Mouse (Mus musculus) mature B cell (primary cell): ENCODE measurements around the gene Ammecr1.

Source experiments
- in situ Hi-C: fragments of 300-500 bp; cut with MboI; formaldehyde crosslinking; loops from 2 replicates; pipeline ENCODE4 v1.14.3; 2019

The Ammecr1 gene

DNA sequence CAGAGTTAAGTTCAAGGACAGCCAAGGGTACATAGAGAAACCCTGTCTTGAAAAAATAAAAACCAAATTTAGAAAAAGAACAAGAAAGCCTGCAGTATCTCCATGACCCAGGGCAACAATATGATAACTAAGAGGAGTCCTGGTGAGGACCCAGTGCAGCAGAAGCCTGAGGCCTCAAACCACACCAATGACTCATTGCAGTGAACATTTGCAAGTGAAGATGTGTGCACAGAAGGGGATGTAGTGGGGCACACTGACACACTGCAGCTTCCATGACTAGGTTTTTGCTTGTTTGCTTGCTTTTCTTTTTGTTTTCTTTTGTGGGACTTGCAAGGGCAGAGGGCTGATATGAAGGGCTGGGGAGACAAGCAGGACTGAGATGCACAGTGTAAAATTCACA lies 52.3 kb downstream of the Ammecr1 start:
- in situ Hi-C loops = no loop called here

DNA sequence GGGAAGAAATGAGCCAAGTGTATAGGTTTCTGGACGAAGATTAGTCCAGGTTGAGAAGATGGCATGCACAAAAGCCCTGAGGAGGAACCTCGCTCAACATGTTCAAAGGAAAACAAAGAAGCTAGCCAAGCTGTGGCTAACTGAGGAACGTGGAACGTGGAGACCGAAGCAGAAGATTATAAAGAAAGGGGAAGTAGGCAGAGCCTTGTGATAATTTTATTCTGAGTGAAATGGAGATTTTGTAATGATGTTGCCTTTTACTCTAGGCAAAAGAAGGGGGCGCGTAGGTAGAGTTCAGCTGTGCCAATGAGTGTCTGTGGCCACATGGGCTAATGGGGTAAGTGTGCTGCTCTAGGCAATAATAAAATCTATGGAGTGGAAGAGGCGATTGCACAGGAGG lies 62.7 kb downstream of the Ammecr1 start:
- in situ Hi-C loops = no loop called here

DNA sequence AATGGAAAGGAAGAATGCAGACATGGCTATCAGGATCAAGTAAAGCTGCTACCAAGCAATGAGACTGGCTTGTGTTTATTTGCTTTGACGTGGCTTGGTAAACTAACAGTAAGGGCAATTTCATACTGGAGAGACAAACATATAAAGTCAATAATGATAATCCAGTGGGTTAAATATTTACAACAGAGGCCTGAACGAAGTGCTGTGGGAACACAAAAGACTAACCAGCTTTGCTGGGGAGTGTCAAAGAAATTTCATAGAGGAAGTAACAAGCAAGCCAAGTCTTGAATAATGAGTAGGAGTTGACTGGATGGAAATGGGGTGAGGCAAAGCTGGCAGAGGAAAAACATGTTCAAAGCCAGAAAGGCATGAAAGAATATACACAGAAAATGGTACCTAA lies 63.9 kb downstream of the Ammecr1 start:
- in situ Hi-C loops = no loop called here

DNA sequence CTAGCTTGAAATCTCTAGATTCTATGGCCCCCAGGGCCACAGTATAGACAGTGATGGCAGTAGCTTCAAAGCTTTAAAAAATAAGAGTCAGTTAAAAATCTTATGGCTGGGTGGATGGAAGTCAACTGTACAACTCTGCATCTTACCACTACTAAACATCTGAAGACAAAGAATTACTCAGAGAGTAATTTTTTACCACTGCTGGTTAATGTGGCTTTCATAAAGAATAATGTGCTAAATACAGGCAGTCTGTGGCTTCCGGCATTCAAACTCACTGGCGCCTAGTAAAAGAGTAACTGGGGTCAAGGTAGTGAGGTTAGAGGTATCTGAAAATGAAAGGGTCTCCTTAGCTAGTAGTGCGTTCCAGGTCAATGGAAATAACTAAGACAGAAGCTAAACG lies 64.6 kb downstream of the Ammecr1 start:
- in situ Hi-C loops = no loop called here

DNA sequence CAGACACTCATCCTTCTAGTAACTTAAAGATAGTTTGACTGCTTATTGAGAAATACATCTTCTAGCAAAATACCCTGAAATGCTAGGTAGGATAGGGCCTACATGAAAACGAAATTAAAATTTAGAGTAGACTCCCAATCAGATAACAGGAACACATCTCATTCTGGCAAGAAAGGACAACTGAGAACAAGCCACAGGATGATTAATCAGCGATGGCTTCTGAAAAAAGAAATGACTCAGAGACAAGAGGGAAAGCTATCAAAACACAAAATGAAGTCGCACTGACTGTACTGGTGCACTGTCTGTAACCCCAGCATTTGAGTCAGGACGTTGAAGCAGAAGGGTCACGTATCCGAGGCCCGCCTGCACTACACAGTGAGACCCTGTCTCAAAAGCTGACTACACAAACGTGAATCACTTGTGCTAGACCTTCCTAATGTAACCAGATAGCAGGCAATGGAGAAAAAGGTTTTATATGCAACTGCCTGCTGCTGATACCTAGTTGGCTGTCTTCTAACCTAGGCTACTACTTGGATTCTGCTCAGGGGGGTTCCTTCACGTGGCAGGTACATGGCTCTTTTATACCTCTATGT lies 68.1 kb downstream of the Ammecr1 start:
- in situ Hi-C loops = no loop called here

DNA sequence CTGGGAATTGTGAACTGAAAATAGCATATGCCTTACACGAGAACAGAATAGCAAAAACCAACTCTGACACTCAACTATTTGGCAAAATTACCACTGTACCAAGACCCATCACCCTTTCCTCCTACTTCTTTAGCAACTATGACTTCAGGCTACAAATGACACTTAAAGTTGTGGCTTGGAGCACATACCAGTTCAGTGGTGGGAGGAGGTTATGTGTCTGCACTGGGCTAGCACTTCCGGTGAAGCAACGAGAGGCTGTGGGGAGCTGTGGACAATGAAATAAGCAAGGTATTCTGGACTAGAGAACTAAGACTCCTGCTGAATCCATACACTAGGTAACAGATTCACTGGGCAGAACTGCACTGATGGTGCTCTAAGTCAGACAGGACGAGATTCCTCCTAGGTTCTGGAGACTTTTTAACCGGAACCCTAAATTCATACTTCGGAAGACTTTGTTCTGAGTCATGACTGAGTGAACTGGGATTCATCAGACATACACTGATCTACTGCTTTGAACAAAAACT lies 69.0 kb downstream of the Ammecr1 start:
- in situ Hi-C loops = no loop called here

GRCm38 (mm10) chrX:142895316-142895715 lies 71.2 kb downstream of the Ammecr1 start:
- in situ Hi-C loops = no loop called here

GRCm38 (mm10) chrX:142885962-142886361 lies 80.6 kb downstream of the Ammecr1 start:
- in situ Hi-C loops = no loop called here

- in situ Hi-C loops = no loop called here
These were observed 82.9 kb downstream of the Ammecr1 start for GRCm38 (mm10) chrX:142883593-142883992.

GRCm38 (mm10) chrX:142882255-142882654 lies 84.3 kb downstream of the Ammecr1 start:
- in situ Hi-C loops = no loop called here

DNA sequence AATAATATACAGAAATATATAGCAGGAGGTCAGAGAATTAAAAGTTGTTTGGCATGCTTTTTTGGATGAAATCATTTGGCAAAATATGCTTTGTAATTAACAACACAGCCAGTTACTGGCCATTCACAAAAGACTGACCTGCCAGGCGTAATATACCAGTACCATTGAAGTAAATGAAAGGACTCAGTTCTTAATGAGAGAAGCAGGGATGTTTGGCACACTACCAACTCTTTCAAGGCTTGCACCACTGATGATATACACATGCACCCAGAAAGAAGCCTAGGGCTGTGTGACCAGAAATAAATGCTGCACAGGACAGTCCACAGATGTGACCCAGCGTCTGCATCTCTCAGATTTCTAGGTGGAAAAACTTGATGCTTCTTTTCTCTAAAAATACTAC lies 96.7 kb downstream of the Ammecr1 start:
- in situ Hi-C loops = no loop called here

DNA sequence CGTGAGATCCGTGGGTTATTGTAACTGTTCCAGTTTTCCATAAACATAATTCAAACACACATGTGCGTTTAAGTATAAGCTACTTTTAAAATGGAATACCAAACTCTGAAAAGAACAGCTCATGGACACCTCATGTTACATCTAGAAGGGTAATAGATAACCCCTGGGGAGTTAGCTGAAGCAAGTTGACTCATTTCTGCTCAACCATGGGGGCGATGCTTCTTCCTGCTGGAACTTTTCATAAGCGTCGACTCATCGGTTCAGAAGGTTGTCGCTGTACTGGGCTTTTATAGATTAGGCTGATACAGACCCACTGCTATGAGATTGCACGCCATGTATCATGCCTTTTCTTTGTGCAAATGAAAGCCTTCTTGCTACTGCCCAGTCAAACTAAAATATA lies 118.5 kb downstream of the Ammecr1 start:
- in situ Hi-C loops = no loop called here

DNA sequence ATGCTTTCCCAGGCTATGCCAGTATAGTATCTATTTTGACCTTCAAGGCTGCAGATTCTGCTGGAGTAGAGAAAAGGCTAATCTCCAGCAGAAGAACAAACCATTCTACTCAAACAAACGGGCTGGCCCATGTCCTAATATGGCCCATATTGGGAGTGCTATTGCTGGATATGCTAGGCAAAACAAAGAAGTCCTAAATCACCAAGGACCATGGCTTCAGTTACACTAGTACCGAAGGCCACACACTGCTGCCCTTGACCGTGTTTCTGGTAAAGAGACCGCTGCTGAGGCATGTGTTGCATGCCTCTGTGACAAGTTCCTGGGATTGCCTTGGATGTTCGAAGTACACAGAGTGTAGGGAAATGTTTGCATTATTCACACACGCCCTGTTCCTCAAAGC lies 120.3 kb downstream of the Ammecr1 start:
- in situ Hi-C loops = no loop called here

- in situ Hi-C loops = no loop called here
These were observed 124.6 kb downstream of the Ammecr1 start for GRCm38 (mm10) chrX:142841916-142842315.

GRCm38 (mm10) chrX:142839411-142839810 lies 127.1 kb downstream of the Ammecr1 start:
- in situ Hi-C loops = no loop called here

- in situ Hi-C loops = no loop called here
These were observed 127.7 kb downstream of the Ammecr1 start for GRCm38 (mm10) chrX:142838841-142839240.

- in situ Hi-C loops = no loop called here
These were observed 129.2 kb downstream of the Ammecr1 start for GRCm38 (mm10) chrX:142837316-142837715.

- in situ Hi-C loops = no loop called here
These were observed 130.1 kb downstream of the Ammecr1 start for GRCm38 (mm10) chrX:142836399-142836798.

DNA sequence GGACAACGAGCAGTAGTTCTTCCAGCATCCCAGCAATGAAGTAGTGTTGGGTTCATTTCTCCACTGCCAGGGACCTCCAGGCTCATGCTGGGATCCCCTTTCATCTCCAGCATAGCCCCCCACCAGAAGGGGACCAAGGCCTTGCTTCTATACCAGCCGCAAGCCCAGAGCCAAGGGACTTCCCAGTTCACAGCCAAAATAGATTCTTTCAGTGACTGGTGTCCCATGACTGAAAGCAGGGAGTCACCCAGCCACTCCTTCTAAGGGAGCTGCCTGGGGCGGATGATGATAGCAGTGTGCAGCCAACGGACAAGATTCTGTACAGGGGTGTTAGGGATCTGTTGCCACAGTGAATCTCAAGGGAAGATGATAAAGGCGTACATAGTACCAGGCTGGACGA lies 131.7 kb downstream of the Ammecr1 start:
- in situ Hi-C loops = no loop called here

GRCm38 (mm10) chrX:142833164-142833796 lies 133.2 kb downstream of the Ammecr1 start:
- in situ Hi-C loops = no loop called here

DNA sequence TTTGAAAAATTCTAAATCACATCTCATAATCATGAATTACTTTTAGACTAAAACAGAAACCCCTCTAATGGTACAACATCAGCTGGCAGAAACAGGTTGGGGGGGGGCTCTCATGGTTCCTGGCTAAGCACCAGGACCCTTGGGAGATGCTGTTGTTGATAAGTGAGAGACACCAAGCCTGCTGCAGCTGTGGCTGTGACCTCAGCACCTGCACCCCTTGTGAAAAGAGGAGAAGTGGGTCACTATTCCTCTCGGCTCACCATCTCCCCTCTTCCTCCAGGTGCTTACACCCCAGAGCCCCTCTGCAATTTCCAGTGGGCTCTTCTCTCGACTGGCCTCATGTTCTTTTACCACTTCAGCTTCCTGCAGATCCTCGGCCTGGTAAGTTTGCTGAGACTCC lies 134.3 kb downstream of the Ammecr1 start:
- in situ Hi-C loops = no loop called here

DNA sequence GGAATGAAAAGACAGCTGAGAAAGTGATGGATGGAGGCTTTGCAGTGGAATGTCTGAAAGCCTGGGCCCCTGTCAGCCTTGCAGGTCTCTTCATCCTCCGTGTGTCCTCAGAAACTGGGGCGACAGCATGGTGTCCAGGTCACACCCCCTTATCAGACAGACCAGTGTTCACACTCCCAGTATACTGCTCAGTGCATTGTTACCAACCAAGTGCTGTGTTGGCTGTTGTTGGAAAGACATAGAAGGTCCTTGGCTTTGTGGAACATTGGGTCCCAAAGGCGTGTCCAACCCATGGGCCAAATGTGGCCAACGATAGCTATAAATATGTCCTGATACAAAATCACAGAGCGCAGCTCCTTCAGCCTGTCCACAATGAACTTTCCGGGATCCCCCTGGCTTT lies 136.0 kb downstream of the Ammecr1 start:
- in situ Hi-C loops = no loop called here

- in situ Hi-C loops = no loop called here
These were observed 136.6 kb downstream of the Ammecr1 start for GRCm38 (mm10) chrX:142829866-142830470.
